Mouse (Mus musculus) stomach, embryonic 15.5 days (tissue): Measurements from ENCODE around the gene Samd7. TPM values are rescaled to one million over a fixed set of nuclear protein-coding genes. Genes with fewer than 3 reads are reported as not detected.
A peak's percentile ranks its signal among the peaks of the same experiment; 100 is the strongest.
"Not testable (repeated sequence)": the region's sequence is repeated elsewhere in the genome, so short reads cannot be mapped to it uniquely, and the experiment has no call there.

Source experiments
- ATAC-seq: fragments of 200-750 bp; cut with Nextera tagmentation; 2 replicates; pipeline ENCODE4 v1.8.0; 2017; ENCODE audit warnings: low read depth, moderate number of reproducible peaks, moderate TSS enrichment; ENCODE audit not compliant: insufficient read depth, low FRiP score
- H3K27ac ChIP-seq: fragments of 300-500 bp; sonication (generic); 2 replicates; pipeline ENCODE4 v1.5.1; 2015; ENCODE audit warnings: mild to moderate bottlenecking, inconsistent platforms
- H3K27me3 ChIP-seq: fragments of 300-500 bp; sonication (generic); replicated peaks from 2 replicates; pipeline ENCODE4 v1.6.1; 2015; ENCODE audit warnings: inconsistent platforms
- H3K36me3 ChIP-seq: fragments of 300-500 bp; sonication (generic); 2 replicates; pipeline ENCODE4 v1.6.1; 2015; ENCODE audit warnings: inconsistent platforms
- H3K4me1 ChIP-seq: fragments of 300-500 bp; sonication (generic); 2 replicates; pipeline ENCODE4 v1.6.1; 2015; ENCODE audit warnings: inconsistent platforms
- H3K4me2 ChIP-seq: fragments of 300-500 bp; sonication (generic); 2 replicates; pipeline ENCODE4 v1.6.1; 2015; ENCODE audit warnings: mild to moderate bottlenecking, inconsistent platforms
- H3K4me3 ChIP-seq: fragments of 300-500 bp; sonication (generic); replicated peaks from 2 replicates; pipeline ENCODE4 v1.5.1; 2015; ENCODE audit warnings: inconsistent platforms
- H3K9ac ChIP-seq: fragments of 300-500 bp; sonication (generic); 2 replicates; pipeline ENCODE4 v1.6.1; 2015; ENCODE audit warnings: inconsistent platforms
- H3K9me3 ChIP-seq: fragments of 300-500 bp; sonication (generic); 2 replicates; pipeline ENCODE4 v1.6.1; 2016; ENCODE audit warnings: inconsistent platforms
- WGBS: fragments of 180-500 bp; shearing (Covaris S2); methylation state at CpG from one replicate; pipeline ENCODE4 v1.1.7; 2015; 5-methylcytosine and 5-hydroxymethylcytosine counted together
- polyA plus RNA-seq: library from polyadenylated mRNA; unstranded; fragments of >200 nt; fragmentation: Nextera tagmentation; extraction: Ambion mirVana; gene quantifications from 2 replicates; pipeline ENCODE4 v1.2.1, GENCODE M21; 2015

Samd7 gene
- not detected in 2 replicates for polyA plus RNA-seq

DNA sequence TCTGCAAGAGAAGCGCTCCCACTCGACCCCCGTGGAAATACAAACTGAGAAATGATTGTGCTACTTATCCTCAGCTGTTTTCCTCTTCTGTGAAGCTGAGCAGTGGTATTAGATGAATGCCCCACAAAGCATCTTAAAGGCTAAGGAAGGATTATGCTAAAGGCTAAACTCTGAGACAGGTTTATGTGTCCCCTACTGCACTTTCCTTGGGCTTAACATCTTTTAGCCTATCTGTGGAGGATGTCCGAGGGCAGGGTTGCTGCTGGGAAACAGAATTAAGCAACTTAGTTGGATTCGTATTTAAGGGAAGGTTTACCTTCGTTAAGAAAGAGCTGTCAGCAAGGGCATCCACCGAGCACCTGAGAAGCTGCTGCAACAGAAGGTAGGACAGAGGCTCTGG is at the start of gene Samd7:
Gene Samd7 (plus strand): TSS at position 288 of the 400 bp plus-strand sequence.
- H3K27me3 ChIP-seq = no peaks in the 10 kb centered on the region
- no peaks in the 10 kb centered on the region for H3K9me3 ChIP-seq
- no peak within 1 kb of the TSS for H3K9ac ChIP-seq
- H3K4me2 ChIP-seq = no peak within 1 kb of the TSS
- H3K4me1 ChIP-seq = peaks cover 4% of the 10 kb centered on the region; the same call in 1 of the 2 replicates
- no peaks in the 10 kb centered on the region for H3K36me3 ChIP-seq
- ATAC-seq = no peak
- H3K4me3 ChIP-seq = no peak within 1 kb of the TSS
- WGBS = 75% methylated on average over 7 of the region's 7 CpGs
- H3K27ac ChIP-seq = no peak within 1 kb of the TSS

DNA sequence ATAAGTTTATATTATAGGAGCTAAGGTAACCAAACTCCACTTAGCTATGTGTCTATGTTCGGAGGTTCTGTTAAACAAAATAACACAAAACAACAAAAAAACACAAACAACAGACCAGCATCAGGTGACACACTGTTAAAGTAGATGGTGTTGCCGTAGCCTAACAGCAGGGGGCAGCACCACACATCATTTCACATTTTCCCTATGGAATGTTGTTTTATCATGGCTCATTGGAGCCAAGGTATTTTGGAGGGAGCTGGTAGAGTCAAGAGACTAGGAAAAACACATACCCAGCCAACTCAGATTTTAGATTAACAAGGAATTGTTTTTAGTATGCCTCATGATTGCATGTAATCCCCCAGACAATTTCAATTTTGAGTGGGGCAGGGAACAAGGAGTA is 49.7 kb upstream of the Samd7 start:
- no peak overlapping the region for H3K27ac ChIP-seq
- 9% methylated on average over 2 of the region's 2 CpGs for WGBS
- no peak overlapping the region for H3K4me3 ChIP-seq
- ATAC-seq = no peak
- H3K9me3 ChIP-seq = no peaks in the 10 kb centered on the region
- no peaks in the 10 kb centered on the region for H3K4me1 ChIP-seq
- no peak overlapping the region for H3K4me2 ChIP-seq
- H3K27me3 ChIP-seq = no peaks in the 10 kb centered on the region
- no peaks in the 10 kb centered on the region for H3K36me3 ChIP-seq
- no peak overlapping the region for H3K9ac ChIP-seq

DNA sequence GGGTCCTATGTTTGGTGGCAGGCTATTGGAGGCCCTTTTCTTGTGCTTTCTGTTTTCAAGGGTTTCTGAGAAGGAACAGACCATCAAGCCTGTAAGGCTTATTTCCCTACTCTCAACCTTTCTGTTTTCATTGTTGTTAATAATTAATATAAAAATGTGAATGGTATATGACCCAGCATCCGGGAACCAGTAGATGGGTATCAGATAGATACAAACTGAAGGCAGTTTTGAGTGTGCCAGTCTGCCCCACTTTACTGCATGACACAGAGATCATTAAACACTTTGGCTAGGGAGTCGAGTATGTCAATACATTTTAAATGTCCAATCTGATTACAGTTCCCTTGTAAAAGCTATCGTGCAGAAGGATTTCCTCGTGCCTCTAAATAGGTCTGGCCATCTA is 48.2 kb upstream of the Samd7 start:
- Histone ChIP-seq H3K27me3 (no peaks in the 10 kb centered on the region), H3K4me2 (0 out of 2 replicates have a peak overlapping the region, but pooled peaks have one; percentile 5), H3K4me3 (no peak overlapping the region), H3K36me3 (no peaks in the 10 kb centered on the region), H3K4me1 (no peaks in the 10 kb centered on the region), H3K27ac (0 out of 2 replicates have a peak overlapping the region, but pooled peaks have one; percentile 7), H3K9me3 (no peaks in the 10 kb centered on the region), H3K9ac (no peak overlapping the region)
- peak; percentile 79 for ATAC-seq
- WGBS = 52% methylated on average over 4 of the region's 4 CpGs

DNA sequence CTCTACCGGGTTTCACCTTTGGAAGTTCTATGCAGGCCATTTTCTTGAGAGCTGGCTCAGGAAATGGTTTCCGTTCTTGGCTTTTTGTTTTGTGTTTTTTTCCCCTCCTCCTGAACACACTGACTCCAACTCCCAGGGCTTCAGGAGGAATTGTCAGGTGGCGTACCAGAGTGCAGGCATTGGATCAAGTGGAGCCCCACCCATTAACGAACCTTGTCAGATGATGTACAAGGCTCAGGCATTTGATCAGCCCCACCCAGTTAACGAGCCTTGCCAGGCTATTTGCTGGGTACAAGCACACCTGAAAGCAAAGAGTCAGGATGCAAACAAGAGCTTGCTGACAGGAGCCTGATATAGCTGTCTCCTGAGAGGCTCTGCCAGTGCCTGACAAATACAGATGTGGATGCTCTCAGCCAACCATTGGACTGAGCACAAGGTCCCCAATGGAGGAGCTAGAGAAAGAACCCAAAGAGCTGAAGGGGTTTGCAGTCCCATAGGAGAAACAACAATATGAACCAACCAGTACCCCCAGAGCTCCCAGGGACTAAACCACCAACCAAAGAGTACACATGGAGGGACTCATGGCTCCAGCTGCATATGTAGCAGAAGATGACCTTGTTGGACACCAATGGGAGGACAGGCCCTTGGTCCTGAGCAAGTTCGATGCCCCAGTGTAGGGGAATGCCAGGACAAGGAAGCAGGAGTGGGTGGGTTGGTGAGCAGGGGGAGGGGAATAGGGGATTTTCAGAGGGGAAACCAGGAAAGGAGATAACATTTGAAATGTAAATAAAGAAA is 46.2 kb upstream of the Samd7 start, which contains the start of gene Lrrc31:
Gene Lrrc31 (minus strand): TSS at position 133 of the 795 bp plus-strand sequence.
- not testable (repeated sequence) for H3K36me3 ChIP-seq, H3K27me3 ChIP-seq, H3K4me3 ChIP-seq, H3K9me3 ChIP-seq, H3K4me1 ChIP-seq, H3K9ac ChIP-seq, H3K4me2 ChIP-seq, H3K27ac ChIP-seq, ATAC-seq
- WGBS = 76% methylated on average over 6 of the region's 6 CpGs

DNA sequence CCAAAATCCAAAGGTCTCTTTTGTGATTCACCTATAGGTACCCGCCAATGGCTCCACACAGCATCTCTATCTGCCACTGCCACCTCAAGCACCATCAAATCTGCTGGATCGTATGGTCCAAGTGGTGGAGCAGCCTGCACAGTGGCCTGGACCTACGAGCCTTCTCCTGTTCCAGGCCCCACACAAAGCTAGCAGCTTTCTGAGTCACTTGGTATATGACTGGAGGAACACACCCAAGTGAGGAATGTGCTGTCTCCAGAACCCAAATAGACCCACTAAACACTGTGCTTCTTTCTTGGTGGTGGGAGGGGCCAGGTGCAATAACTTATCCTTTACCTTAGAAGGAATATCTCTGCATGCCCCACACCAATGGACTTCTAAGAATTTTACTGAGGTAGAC is 40.1 kb upstream of the Samd7 start:
- WGBS = 83% methylated on average over 3 of the region's 3 CpGs

DNA sequence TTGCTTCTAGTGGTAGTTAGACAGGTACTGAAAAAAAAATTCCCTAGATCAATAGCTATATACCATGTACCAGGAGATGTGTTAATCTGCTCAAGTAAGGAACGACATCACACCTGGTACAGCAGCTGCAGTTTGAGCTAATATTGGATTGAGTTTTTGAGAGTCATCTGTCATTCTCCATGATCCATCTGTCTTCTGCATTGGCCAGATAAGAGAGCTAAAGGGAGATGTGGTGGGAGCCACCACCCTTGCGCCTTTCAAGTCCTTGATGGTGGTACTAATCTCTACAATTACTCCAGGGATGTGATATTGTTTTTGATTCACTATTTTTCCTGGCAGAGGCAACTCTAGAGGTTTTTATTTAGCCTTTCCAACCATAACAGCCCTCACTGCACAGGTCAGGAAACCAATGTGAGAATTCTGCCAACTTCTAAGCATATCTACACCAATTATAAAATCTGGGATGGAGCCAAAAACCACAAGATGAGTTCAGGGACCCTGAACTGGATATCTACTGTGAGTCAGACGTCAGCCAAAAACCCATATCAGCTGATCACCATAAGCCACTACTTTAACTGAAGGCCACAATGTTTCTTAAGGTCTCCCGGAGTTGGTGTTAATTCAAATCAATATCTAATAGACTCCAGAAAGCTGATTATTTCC is 39.3 kb upstream of the Samd7 start:
- no peak for ATAC-seq
- H3K4me3 ChIP-seq = no peak overlapping the region
- no peak overlapping the region for H3K27ac ChIP-seq
- H3K4me1 ChIP-seq = no peaks in the 10 kb centered on the region
- H3K4me2 ChIP-seq = no peak overlapping the region
- H3K27me3 ChIP-seq = no peaks in the 10 kb centered on the region
- H3K36me3 ChIP-seq = no peaks in the 10 kb centered on the region
- WGBS = 67% methylated on average over 4 of the region's 4 CpGs
- no peak overlapping the region for H3K9ac ChIP-seq
- no peaks in the 10 kb centered on the region for H3K9me3 ChIP-seq

More for the DNA sequence above, 40.1 kb upstream of the Samd7 start:
- Histone ChIP-seq H3K9ac (no peak overlapping the region), H3K36me3 (no peaks in the 10 kb centered on the region), H3K4me3 (no peak overlapping the region), H3K9me3 (no peaks in the 10 kb centered on the region), H3K27ac (no peak overlapping the region), H3K27me3 (no peaks in the 10 kb centered on the region), H3K4me2 (no peak overlapping the region), H3K4me1 (no peaks in the 10 kb centered on the region)
- ATAC-seq = no peak

DNA sequence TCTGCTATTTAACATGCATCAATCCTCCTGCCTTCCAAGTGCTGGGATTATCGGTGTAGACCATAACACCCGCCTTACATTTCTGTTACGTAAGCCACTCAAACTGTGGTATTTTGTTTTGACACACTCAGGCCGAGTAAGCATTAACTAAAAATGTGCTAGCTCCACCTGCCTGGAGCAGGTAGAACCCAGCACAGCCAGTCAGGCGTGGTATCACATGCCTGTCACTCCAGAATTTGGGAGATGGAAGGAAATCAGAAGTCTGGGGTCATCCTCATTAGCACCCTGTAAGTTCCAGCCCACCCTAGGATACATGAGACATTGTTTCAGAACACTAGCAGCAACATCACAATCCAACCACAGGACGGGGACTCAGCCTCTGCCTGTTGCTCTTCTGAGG is 35.9 kb upstream of the Samd7 start:
- Histone ChIP-seq H3K9ac (no peak overlapping the region), H3K4me1 (no peaks in the 10 kb centered on the region), H3K36me3 (no peaks in the 10 kb centered on the region), H3K27me3 (no peaks in the 10 kb centered on the region), H3K27ac (no peak overlapping the region), H3K9me3 (no peaks in the 10 kb centered on the region), H3K4me2 (no peak overlapping the region), H3K4me3 (no peak overlapping the region)
- WGBS = 72% methylated on average over 6 of the region's 6 CpGs
- no peak for ATAC-seq

DNA sequence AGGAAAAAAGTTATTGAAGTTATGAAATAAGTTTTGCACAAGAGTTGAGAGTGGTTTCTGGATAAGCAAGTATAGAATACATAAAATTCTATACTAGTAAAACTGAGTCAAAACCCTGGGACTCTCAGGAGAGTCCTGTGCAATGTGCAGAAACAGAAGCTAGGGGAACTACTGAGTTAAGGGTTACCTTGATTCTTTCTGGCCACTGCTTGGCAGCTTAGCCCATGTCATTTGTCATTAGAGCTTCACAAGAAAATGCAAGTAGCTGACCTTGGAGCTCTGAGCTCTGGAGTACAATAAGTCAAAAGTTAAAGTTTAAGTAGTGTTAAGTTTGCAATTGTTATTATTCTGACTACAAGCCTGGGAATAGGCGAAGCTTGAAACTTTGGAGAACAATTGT is 32.8 kb upstream of the Samd7 start:
- H3K4me3 ChIP-seq = no peak overlapping the region
- no peaks in the 10 kb centered on the region for H3K9me3 ChIP-seq
- H3K27me3 ChIP-seq = no peaks in the 10 kb centered on the region
- H3K9ac ChIP-seq = no peak overlapping the region
- whole genome bisulfite sequencing = 55% methylated on average over 1 of the region's 1 CpGs
- ATAC-seq = no peak
- H3K4me1 ChIP-seq = no peaks in the 10 kb centered on the region
- no peak overlapping the region for H3K4me2 ChIP-seq
- no peak overlapping the region for H3K27ac ChIP-seq
- no peaks in the 10 kb centered on the region for H3K36me3 ChIP-seq

DNA sequence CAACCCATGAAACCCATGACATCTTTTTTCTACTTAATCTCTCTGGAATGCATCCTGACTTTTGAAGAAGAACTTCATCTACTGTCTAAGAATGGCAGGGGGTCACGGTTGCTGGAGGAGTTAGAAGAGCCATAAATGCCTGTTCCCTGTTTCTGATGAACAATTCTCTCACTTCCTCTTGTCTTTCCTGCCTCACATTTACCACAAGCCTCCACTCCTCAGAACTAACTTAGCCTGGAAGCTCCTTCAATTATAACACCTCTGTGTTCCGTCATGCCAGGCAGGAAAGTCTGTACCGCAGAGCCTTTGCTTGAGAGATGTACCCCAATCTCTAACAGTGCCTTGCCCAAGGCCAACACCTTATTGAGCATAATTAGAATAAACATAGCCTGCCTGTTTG is 27.4 kb upstream of the Samd7 start:
- WGBS = 74% methylated on average over 3 of the region's 3 CpGs
- H3K27me3 ChIP-seq = no peaks in the 10 kb centered on the region
- no peak overlapping the region for H3K27ac ChIP-seq
- no peak overlapping the region for H3K4me2 ChIP-seq
- no peak overlapping the region for H3K9ac ChIP-seq
- no peak for ATAC-seq
- no peak overlapping the region for H3K4me3 ChIP-seq
- no peaks in the 10 kb centered on the region for H3K9me3 ChIP-seq
- no peaks in the 10 kb centered on the region for H3K36me3 ChIP-seq
- H3K4me1 ChIP-seq = 0 out of 2 replicates have a peak, but pooled peaks cover 3% of the 10 kb centered on the region

DNA sequence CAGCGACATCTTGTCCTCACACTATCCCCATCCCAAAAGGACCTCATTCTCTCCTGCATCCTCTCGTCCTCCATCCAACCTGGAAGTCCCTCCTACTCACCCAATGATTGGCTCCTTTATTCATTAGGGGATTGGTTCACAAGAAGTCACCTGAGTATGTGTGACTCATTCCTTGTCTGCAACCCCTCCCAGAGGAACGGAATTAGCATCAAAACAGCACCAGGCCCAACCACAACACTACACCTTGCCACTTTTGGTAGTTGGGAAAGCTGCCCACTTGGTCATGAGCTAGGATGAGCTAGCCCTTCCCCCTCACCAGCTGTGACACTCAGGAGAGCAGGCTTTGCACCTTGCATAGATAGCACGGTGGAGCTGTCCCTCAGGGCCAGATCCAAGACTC is 24.1 kb upstream of the Samd7 start:
- 0 out of 2 replicates have a peak, but pooled peaks cover 3% of the 10 kb centered on the region for H3K4me1 ChIP-seq
- no peak for ATAC-seq
- no peak overlapping the region for H3K4me3 ChIP-seq
- no peak overlapping the region for H3K27ac ChIP-seq
- H3K9ac ChIP-seq = no peak overlapping the region
- no peaks in the 10 kb centered on the region for H3K36me3 ChIP-seq
- H3K4me2 ChIP-seq = no peak overlapping the region
- H3K9me3 ChIP-seq = no peaks in the 10 kb centered on the region
- H3K27me3 ChIP-seq = no peaks in the 10 kb centered on the region
- WGBS = 85% methylated on average over 4 of the region's 4 CpGs

DNA sequence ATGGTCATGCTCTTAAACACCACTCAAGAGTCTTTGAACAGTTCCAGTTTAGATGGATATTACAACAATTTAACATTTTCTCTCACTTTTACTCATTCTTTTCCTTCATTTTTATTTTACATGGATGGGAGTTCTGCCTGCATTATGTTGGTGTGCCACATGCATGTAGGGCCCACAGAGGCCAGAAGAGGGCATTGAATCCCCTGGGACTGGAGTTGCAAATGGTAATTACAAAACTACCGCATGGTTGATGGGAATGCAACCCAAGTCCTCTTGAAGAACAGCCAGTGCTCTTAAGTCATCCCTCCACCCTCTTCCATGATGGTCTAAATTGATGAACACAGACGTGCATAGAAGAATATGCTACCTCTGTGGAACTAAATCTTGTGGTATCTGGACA is 23.6 kb upstream of the Samd7 start:
- ATAC-seq = no peak
- no peaks in the 10 kb centered on the region for H3K36me3 ChIP-seq
- H3K9me3 ChIP-seq = no peaks in the 10 kb centered on the region
- H3K27ac ChIP-seq = no peak overlapping the region
- no peak overlapping the region for H3K4me2 ChIP-seq
- H3K4me1 ChIP-seq = 0 out of 2 replicates have a peak, but pooled peaks cover 3% of the 10 kb centered on the region
- no peak overlapping the region for H3K4me3 ChIP-seq
- no peak overlapping the region for H3K9ac ChIP-seq
- WGBS = 90% methylated on average over 2 of the region's 2 CpGs
- H3K27me3 ChIP-seq = no peaks in the 10 kb centered on the region

DNA sequence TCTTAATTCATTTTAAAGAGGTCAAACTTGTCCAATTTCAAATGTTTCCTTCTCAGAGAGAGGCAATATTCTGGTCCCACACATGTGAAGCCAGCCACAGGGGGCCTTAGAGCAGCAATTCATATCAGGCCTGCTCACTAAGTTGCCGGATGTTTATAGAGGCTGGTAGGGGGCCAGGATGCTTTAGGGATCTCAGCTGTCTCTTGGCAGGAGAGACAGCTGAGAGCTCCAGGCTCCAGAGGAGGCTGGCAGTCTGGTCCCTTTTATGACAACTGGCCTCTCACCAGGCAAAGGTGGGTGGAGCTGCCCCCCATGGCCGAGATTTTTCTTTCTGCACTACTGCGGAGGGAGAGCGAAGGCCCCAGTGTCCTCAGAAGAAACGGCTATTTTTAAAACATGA is 22.9 kb upstream of the Samd7 start:
- Histone ChIP-seq H3K4me3 (no peak overlapping the region), H3K27ac (no peak overlapping the region), H3K9me3 (no peaks in the 10 kb centered on the region), H3K27me3 (no peaks in the 10 kb centered on the region), H3K4me1 (0 out of 2 replicates have a peak, but pooled peaks cover 3% of the 10 kb centered on the region), H3K4me2 (no peak overlapping the region), H3K9ac (no peak overlapping the region), H3K36me3 (no peaks in the 10 kb centered on the region)
- 44% methylated on average over 5 of the region's 5 CpGs for WGBS
- ATAC-seq = no peak
